Mouse (Mus musculus): ENCODE results near the gene Dscaml1. TPM values are rescaled to one million over a fixed set of nuclear protein-coding genes. Genes with fewer than 3 reads are reported as not detected.
A peak's percentile ranks its signal among the peaks of the same experiment; 100 is the strongest.

Gene Dscaml1
- polyA plus RNA-seq, 1 experiment from 2014 or later = 0.05 TPM

GRCm38 (mm10) chr9:45411803-45412202 is 14.6 kb upstream of the Dscaml1 start:
- H3K4me2 ChIP-seq = peak overlapping the region; percentile 31
- H3K4me3 ChIP-seq = no peak overlapping the region
- no peak overlapping the region for H3K27ac ChIP-seq (ENCODE audit: poor library complexity, severe bottlenecking)
- no peak overlapping the region for H3K9ac ChIP-seq
- 0 out of 2 replicates have a peak, but pooled peaks cover 5% of the 10 kb centered on the region for H3K4me1 ChIP-seq (replicated peaks)
- peaks cover 31% of the 10 kb centered on the region for H3K27me3 ChIP-seq (replicated peaks)
- H3K36me3 ChIP-seq = no peaks in the 10 kb centered on the region
- WGBS = 24% methylated on average over 7 of the region's 7 CpGs
- no peaks in the 10 kb centered on the region for H3K9me3 ChIP-seq (replicated peaks)
- no peak for ATAC-seq (ENCODE audit: insufficient number of reproducible peaks, low FRiP score)

- 0 out of 2 replicates have a peak, but pooled peaks cover 5% of the 10 kb centered on the region for H3K4me1 ChIP-seq (replicated peaks)
- H3K4me2 ChIP-seq = peak overlapping the region; percentile 31
- H3K9me3 ChIP-seq (replicated peaks) = no peaks in the 10 kb centered on the region
- WGBS = 5% methylated on average over 10 of the region's 10 CpGs
- peaks cover 29% of the 10 kb centered on the region for H3K27me3 ChIP-seq (replicated peaks)
- no peak overlapping the region for H3K27ac ChIP-seq (ENCODE audit: poor library complexity, severe bottlenecking)
- H3K4me3 ChIP-seq = no peak overlapping the region
- 0 out of 2 replicates have a peak, but pooled peaks have one; percentile 13 for ATAC-seq (ENCODE audit: insufficient number of reproducible peaks, low FRiP score)
- no peak overlapping the region for H3K9ac ChIP-seq
- no peaks in the 10 kb centered on the region for H3K36me3 ChIP-seq
These were observed 14.1 kb upstream of the Dscaml1 start for GRCm38 (mm10) chr9:45412287-45412686.

- no peak for ATAC-seq (ENCODE audit: insufficient number of reproducible peaks, low FRiP score)
- H3K4me2 ChIP-seq = no peak overlapping the region
- H3K9me3 ChIP-seq (replicated peaks) = no peaks in the 10 kb centered on the region
- 0 out of 2 replicates have a peak, but pooled peaks cover 5% of the 10 kb centered on the region for H3K4me1 ChIP-seq (replicated peaks)
- H3K27me3 ChIP-seq (replicated peaks) = peaks cover 29% of the 10 kb centered on the region
- no peak overlapping the region for H3K9ac ChIP-seq
- no peak overlapping the region for H3K27ac ChIP-seq (ENCODE audit: poor library complexity, severe bottlenecking)
- H3K4me3 ChIP-seq = no peak overlapping the region
- H3K36me3 ChIP-seq = no peaks in the 10 kb centered on the region
- 66% methylated on average over 4 of the region's 4 CpGs for WGBS
These were observed 13.5 kb upstream of the Dscaml1 start for GRCm38 (mm10) chr9:45412700-45413477.

- no peak overlapping the region for H3K4me3 ChIP-seq
- no peak for ATAC-seq (ENCODE audit: insufficient number of reproducible peaks, low FRiP score)
- no peaks in the 10 kb centered on the region for H3K36me3 ChIP-seq
- H3K9ac ChIP-seq = no peak overlapping the region
- H3K4me1 ChIP-seq (replicated peaks) = 0 out of 2 replicates have a peak, but pooled peaks cover 3% of the 10 kb centered on the region
- no peak overlapping the region for H3K27ac ChIP-seq (ENCODE audit: poor library complexity, severe bottlenecking)
- H3K4me2 ChIP-seq = no peak overlapping the region
- WGBS = 60% methylated on average over 5 of the region's 5 CpGs
- no peaks in the 10 kb centered on the region for H3K9me3 ChIP-seq (replicated peaks)
- H3K27me3 ChIP-seq (replicated peaks) = peaks cover 34% of the 10 kb centered on the region
These were observed 12.8 kb upstream of the Dscaml1 start for GRCm38 (mm10) chr9:45413478-45414140.

- H3K27ac ChIP-seq (ENCODE audit: poor library complexity, severe bottlenecking) = no peak overlapping the region
- H3K27me3 ChIP-seq (replicated peaks) = peaks cover 23% of the 10 kb centered on the region; the same call in 1 of the 2 replicates
- no peak overlapping the region for H3K9ac ChIP-seq
- no peaks in the 10 kb centered on the region for H3K36me3 ChIP-seq
- H3K4me1 ChIP-seq (replicated peaks) = 0 out of 2 replicates have a peak, but pooled peaks cover 3% of the 10 kb centered on the region
- H3K4me3 ChIP-seq = no peak overlapping the region
- no peak overlapping the region for H3K4me2 ChIP-seq
- ATAC-seq (ENCODE audit: insufficient number of reproducible peaks, low FRiP score) = no peak
- 42% methylated on average over 4 of the region's 4 CpGs for WGBS
- no peaks in the 10 kb centered on the region for H3K9me3 ChIP-seq (replicated peaks)
These were observed 10.5 kb upstream of the Dscaml1 start for GRCm38 (mm10) chr9:45415912-45416311.

- H3K4me1 ChIP-seq (replicated peaks) = no peaks in the 10 kb centered on the region
- peak overlapping the region; percentile 26 for H3K4me3 ChIP-seq
- ATAC-seq (ENCODE audit: insufficient number of reproducible peaks, low FRiP score) = no peak
- H3K4me2 ChIP-seq = peak overlapping the region; percentile 45
- peaks cover 24% of the 10 kb centered on the region for H3K27me3 ChIP-seq (replicated peaks)
- WGBS = 22% methylated on average over 8 of the region's 8 CpGs
- no peaks in the 10 kb centered on the region for H3K36me3 ChIP-seq
- H3K27ac ChIP-seq (ENCODE audit: poor library complexity, severe bottlenecking) = no peak overlapping the region
- H3K9me3 ChIP-seq (replicated peaks) = no peaks in the 10 kb centered on the region
- H3K9ac ChIP-seq = no peak overlapping the region
These were observed 9.2 kb upstream of the Dscaml1 start for GRCm38 (mm10) chr9:45417245-45417644.

- Histone ChIP-seq H3K27ac (ENCODE audit: poor library complexity, severe bottlenecking) (no peak overlapping the region), H3K4me2 (no peak overlapping the region), H3K36me3 (no peaks in the 10 kb centered on the region), H3K4me3 (no peak overlapping the region), H3K4me1 (replicated peaks) (no peaks in the 10 kb centered on the region), H3K9ac (no peak overlapping the region), H3K9me3 (replicated peaks) (no peaks in the 10 kb centered on the region), H3K27me3 (replicated peaks) (peaks cover 33% of the 10 kb centered on the region)
- no peak for ATAC-seq (ENCODE audit: insufficient number of reproducible peaks, low FRiP score)
- WGBS = 50% methylated on average over 8 of the region's 8 CpGs
These were observed 8.2 kb upstream of the Dscaml1 start for GRCm38 (mm10) chr9:45418252-45418651.

GRCm38 (mm10) chr9:45421209-45421608 is 5.2 kb upstream of the Dscaml1 start:
- Histone ChIP-seq H3K4me2 (no peak overlapping the region), H3K27me3 (replicated peaks) (peaks cover 42% of the 10 kb centered on the region), H3K36me3 (no peaks in the 10 kb centered on the region), H3K4me3 (no peak overlapping the region), H3K27ac (ENCODE audit: poor library complexity, severe bottlenecking) (no peak overlapping the region), H3K9ac (no peak overlapping the region), H3K4me1 (replicated peaks) (no peaks in the 10 kb centered on the region), H3K9me3 (replicated peaks) (no peaks in the 10 kb centered on the region)
- WGBS = 56% methylated on average over 8 of the region's 8 CpGs
- ATAC-seq (ENCODE audit: insufficient number of reproducible peaks, low FRiP score) = no peak

GRCm38 (mm10) chr9:45422761-45423298 is 3.6 kb upstream of the Dscaml1 start:
- 71% methylated on average over 7 of the region's 7 CpGs for WGBS

GRCm38 (mm10) chr9:45429392-45429791 is 3.0 kb downstream of the Dscaml1 start:
- WGBS = 12% methylated on average over 5 of the region's 5 CpGs

More at GRCm38 (mm10) chr9:45422761-45423298, 3.6 kb upstream of the Dscaml1 start:
- no peak overlapping the region for H3K27ac ChIP-seq (ENCODE audit: poor library complexity, severe bottlenecking)
- H3K4me2 ChIP-seq = no peak overlapping the region
- no peak overlapping the region for H3K9ac ChIP-seq
- H3K36me3 ChIP-seq = no peaks in the 10 kb centered on the region
- H3K9me3 ChIP-seq (replicated peaks) = no peaks in the 10 kb centered on the region
- H3K4me1 ChIP-seq (replicated peaks) = no peaks in the 10 kb centered on the region
- no peak overlapping the region for H3K4me3 ChIP-seq
- ATAC-seq (ENCODE audit: insufficient number of reproducible peaks, low FRiP score) = no peak
- peaks cover 48% of the 10 kb centered on the region for H3K27me3 ChIP-seq (replicated peaks)

More at GRCm38 (mm10) chr9:45429392-45429791, 3.0 kb downstream of the Dscaml1 start:
- Histone ChIP-seq H3K4me1 (replicated peaks) (peaks cover 16% of the 10 kb centered on the region), H3K27me3 (replicated peaks) (peaks cover 78% of the 10 kb centered on the region), H3K27ac (ENCODE audit: poor library complexity, severe bottlenecking) (no peak overlapping the region), H3K9me3 (replicated peaks) (no peaks in the 10 kb centered on the region), H3K4me3 (no peak overlapping the region), H3K36me3 (no peaks in the 10 kb centered on the region), H3K4me2 (no peak overlapping the region), H3K9ac (no peak overlapping the region)
- no peak for ATAC-seq (ENCODE audit: insufficient number of reproducible peaks, low FRiP score)
